Mouse (Mus musculus) regulatory T cell (primary cell): ENCODE data around the gene Galns.
"Not testable (repeated sequence)": the region's sequence is repeated elsewhere in the genome, so short reads cannot be mapped to it uniquely, and the experiment has no call there.

Source experiments
- in situ Hi-C: fragments of 300-600 bp; cut with MboI, MseI; formaldehyde crosslinking; loops from one replicate; pipeline ENCODE4 v1.15.1; 2025; ENCODE audit warnings: high pct_unique_total_duplicates

Galns gene

GRCm38 (mm10) chr8:122635878-122636802 is 24.9 kb upstream of the Galns start:
- in situ Hi-C loops = no loop called here

GRCm38 (mm10) chr8:122633205-122633604 is 21.9 kb upstream of the Galns start:
- in situ Hi-C loops = no loop called here

- in situ Hi-C loops = not testable (repeated sequence)
These were observed 20.9 kb upstream of the Galns start for GRCm38 (mm10) chr8:122632134-122632533.

- in situ Hi-C loops = no loop called here
These were observed 19.4 kb upstream of the Galns start for GRCm38 (mm10) chr8:122630696-122631095.

GRCm38 (mm10) chr8:122629388-122629787 is 18.1 kb upstream of the Galns start:
- in situ Hi-C loops = no loop called here

GRCm38 (mm10) chr8:122626896-122627295 is 15.6 kb upstream of the Galns start:
- in situ Hi-C loops = no loop called here

GRCm38 (mm10) chr8:122625811-122626210 is 14.5 kb upstream of the Galns start:
- in situ Hi-C loops = no loop called here

GRCm38 (mm10) chr8:122624653-122625052 is 13.4 kb upstream of the Galns start:
- in situ Hi-C loops = no loop called here

- in situ Hi-C loops = no loop called here
These were observed 12.8 kb upstream of the Galns start for GRCm38 (mm10) chr8:122623844-122624642.

- in situ Hi-C loops = no loop called here
These were observed 11.5 kb upstream of the Galns start, which contains the start of gene Pabpn1l for GRCm38 (mm10) chr8:122622727-122623126. Gene Pabpn1l (minus strand): TSS chr8:122622739.

GRCm38 (mm10) chr8:122620446-122620845 is 9.2 kb upstream of the Galns start:
- in situ Hi-C loops = no loop called here

- in situ Hi-C loops = no loop called here
These were observed 7.6 kb upstream of the Galns start for GRCm38 (mm10) chr8:122618660-122619378.

- in situ Hi-C loops = no loop called here
These were observed 6.8 kb upstream of the Galns start for GRCm38 (mm10) chr8:122617947-122618546.

GRCm38 (mm10) chr8:122616181-122616905 is 5.1 kb upstream of the Galns start:
- in situ Hi-C loops = no loop called here

GRCm38 (mm10) chr8:122610612-122611277 is 518 bp downstream of the Galns start:
- in situ Hi-C loops = loop anchor here (5.0 kb wide), 1 partner anchor 328 kb away; the partner anchor contains the start of gene Zfpm1

- in situ Hi-C loops = loop anchor here (5.0 kb wide), 1 partner anchor 328 kb away; the partner anchor contains the start of gene Zfpm1
These were observed 1.1 kb downstream of the Galns start for GRCm38 (mm10) chr8:122610209-122610608.

- in situ Hi-C loops = no loop called here
These were observed 4.5 kb downstream of the Galns start for GRCm38 (mm10) chr8:122606810-122607209.

GRCm38 (mm10) chr8:122605367-122605766 is 5.9 kb downstream of the Galns start:
- in situ Hi-C loops = no loop called here

GRCm38 (mm10) chr8:122604640-122605039 is 6.6 kb downstream of the Galns start:
- in situ Hi-C loops = no loop called here

GRCm38 (mm10) chr8:122600666-122601065 is 10.6 kb downstream of the Galns start:
- in situ Hi-C loops = no loop called here
